Mouse (Mus musculus): ENCODE results near the gene Hccs. TPM values are rescaled to one million over a fixed set of nuclear protein-coding genes. Genes with fewer than 3 reads are reported as not detected.
"Not testable (repeated sequence)": the region's sequence is repeated elsewhere in the genome, so short reads cannot be mapped to it uniquely, and the experiment has no call there.

Hccs gene
- 10 to 100 TPM; 65.7 to 70.4 TPM for total RNA-seq (2021)

- intact Hi-C loops (cut with DNase I), result loop anchor here (5.0 to 10.0 kb wide), 2 partner anchors 475 to 648 kb away; partner anchors contain the start of gene Msl3
Observed at GRCm38 (mm10) chrX:169319945-169320667, at the start of gene Hccs. Gene Hccs (minus strand): TSS chrX:169320372.

GRCm38 (mm10) chrX:169357146-169357772 is 37.1 kb upstream of the Hccs start:
- intact Hi-C loops (cut with DNase I), result no loop called here
- DNase-seq, result no peak

More at GRCm38 (mm10) chrX:169319945-169320667, at the start of gene Hccs:
- peak; percentile 92 for DNase-seq

- DNase-seq, result no peak
- intact Hi-C loops (cut with DNase I), result loop anchor here (10.0 kb wide), 1 partner anchor 347 kb away; the partner anchor contains the start of gene Mid1
Observed at GRCm38 (mm10) chrX:169338213-169338612, 18.0 kb upstream of the Hccs start.

- intact Hi-C loops (cut with DNase I), result loop anchor here (10.0 kb wide), 1 partner anchor 347 kb away; the partner anchor contains the start of gene Mid1
- no peak for DNase-seq
Observed at GRCm38 (mm10) chrX:169337559-169337958, 17.4 kb upstream of the Hccs start.

- DNase-seq, result peak; percentile 47 to 63
- intact Hi-C loops (cut with DNase I), result loop anchor here (10.0 kb wide), 1 partner anchor 353 kb away; the partner anchor contains the start of gene Mid1
Observed at GRCm38 (mm10) chrX:169332264-169332663, 12.1 kb upstream of the Hccs start.

- intact Hi-C loops (cut with DNase I), result loop anchor here (10.0 kb wide), 1 partner anchor 469 kb away; no protein-coding TSS in a partner anchor
- DNase-seq, result no peak
Observed at GRCm38 (mm10) chrX:169325929-169326595, 5.9 kb upstream of the Hccs start.

- intact Hi-C loops (cut with DNase I), result loop anchor here (10.0 kb wide), 1 partner anchor 474 kb away; no protein-coding TSS in a partner anchor
- not testable (repeated sequence) for DNase-seq
Observed at GRCm38 (mm10) chrX:169320668-169321005, 465 bp upstream of the Hccs start.

GRCm38 (mm10) chrX:169319066-169319760 is 959 bp downstream of the Hccs start:
- DNase-seq, result peak in 1 of 2 experiments; percentile 15
- intact Hi-C loops (cut with DNase I), result loop anchor here (5.0 kb wide), 1 partner anchor 647 kb away; the partner anchor contains the start of gene Msl3

GRCm38 (mm10) chrX:169308559-169308958 is 11.6 kb downstream of the Hccs start:
- intact Hi-C loops (cut with DNase I), result no loop called here
- no peak for DNase-seq

- peak; percentile 45 to 63 for DNase-seq
- intact Hi-C loops (cut with DNase I), result loop anchor here (5.0 kb wide), 1 partner anchor 217 kb away; no protein-coding TSS in a partner anchor
Observed at GRCm38 (mm10) chrX:169303945-169304344, 16.2 kb downstream of the Hccs start.

GRCm38 (mm10) chrX:169302271-169303045 is 17.7 kb downstream of the Hccs start:
- DNase-seq, result peak; percentile 50 to 57
- intact Hi-C loops (cut with DNase I), result loop anchor here (5.0 kb wide), 1 partner anchor 215 kb away; no protein-coding TSS in a partner anchor

GRCm38 (mm10) chrX:169299579-169299978 is 20.6 kb downstream of the Hccs start:
- intact Hi-C loops (cut with DNase I), result loop anchor here (1.0 to 5.0 kb wide), 3 partner anchors 262 to 582 kb away; no protein-coding TSS in a partner anchor

GRCm38 (mm10) chrX:169263433-169264172 is 56.6 kb downstream of the Hccs start:
- no peak for DNase-seq
- intact Hi-C loops (cut with DNase I), result no loop called here

More at GRCm38 (mm10) chrX:169299579-169299978, 20.6 kb downstream of the Hccs start:
- peak; percentile 31 to 36 for DNase-seq

GRCm38 (mm10) chrX:169262212-169262611 is 58.0 kb downstream of the Hccs start:
- intact Hi-C loops (cut with DNase I), result no loop called here
- DNase-seq, result peak in 1 of 2 experiments; percentile 24

GRCm38 (mm10) chrX:169261034-169261433 is 59.1 kb downstream of the Hccs start:
- intact Hi-C loops (cut with DNase I), result no loop called here
- no peak for DNase-seq

GRCm38 (mm10) chrX:169256741-169257140 is 63.4 kb downstream of the Hccs start:
- peak; percentile 19 to 21 for DNase-seq
- intact Hi-C loops (cut with DNase I), result no loop called here

GRCm38 (mm10) chrX:169255915-169256314 is 64.3 kb downstream of the Hccs start:
- intact Hi-C loops (cut with DNase I), result no loop called here
- no peak for DNase-seq

- no peak for DNase-seq
- intact Hi-C loops (cut with DNase I), result no loop called here
Observed at GRCm38 (mm10) chrX:169222357-169223062, 97.7 kb downstream of the Hccs start.
